Mouse (Mus musculus) T-helper 17 cell (primary cell): ENCODE data around the gene Olfr1275.

Experiments used
- in situ Hi-C, 2 experiments: fragments of 300-600 bp; cut with MboI, MseI; formaldehyde crosslinking; loops; 1 replicate in 1 of 2; 2 replicates in 1 of 2; pipeline ENCODE4 v1.15.1; 2025; ENCODE audit warnings: high pct_unique_total_duplicates in 2 of 2

The Olfr1275 gene

DNA sequence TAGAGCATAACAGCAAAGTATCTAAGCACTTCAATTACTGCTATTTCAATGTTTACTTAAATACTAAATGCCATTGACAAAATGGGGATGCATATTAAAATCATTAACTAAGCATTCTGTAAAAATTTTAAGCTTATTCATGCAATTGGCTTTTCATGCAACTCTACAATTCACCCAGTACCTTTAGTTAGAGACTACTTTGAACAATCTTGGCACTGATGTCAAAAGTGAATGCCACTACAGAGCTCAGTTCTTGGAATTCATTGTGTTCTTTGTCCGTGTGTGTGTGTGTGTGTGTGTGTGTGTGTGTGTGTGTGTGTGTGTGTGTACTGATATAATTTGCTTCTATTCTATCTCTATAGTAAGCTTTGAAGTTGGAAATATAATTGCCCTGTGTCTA is at the start of gene Olfr1275:
TSS of gene Olfr1275 (minus strand) at position 101 of the 400 bp plus-strand sequence.
- in situ Hi-C loops: no loop called here

DNA sequence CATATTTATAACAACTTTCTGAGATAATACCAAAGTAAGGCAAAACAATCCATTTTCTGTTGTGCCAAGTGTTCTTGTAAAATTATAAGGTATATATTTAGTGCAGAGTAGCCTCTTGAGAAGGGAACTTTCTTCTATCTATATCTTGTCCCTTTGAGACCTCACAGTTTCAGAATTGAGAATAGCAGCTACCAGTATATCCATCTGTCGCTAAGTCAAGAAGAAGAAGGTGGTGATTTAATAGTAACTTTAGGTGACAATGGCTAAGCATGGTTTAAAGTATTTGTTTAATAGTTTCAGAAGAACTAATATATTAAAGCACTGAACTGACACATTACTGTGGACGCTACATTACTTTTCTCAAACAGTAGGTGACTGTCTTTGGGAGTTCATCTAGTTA is 38.9 kb upstream of the Olfr1275 start, which contains the start of gene Olfr1277:
TSS of gene Olfr1277 (minus strand) at position 101 of the 400 bp plus-strand sequence.
- in situ Hi-C loops: no loop called here

GRCm38 (mm10) chr2:111254216-111254615 is 19.1 kb upstream of the Olfr1275 start, which contains the start of gene Olfr1276:
Gene Olfr1276, plus strand, starts transcription at chr2:111254516.
- in situ Hi-C loops: no loop called here

- in situ Hi-C loops: no loop called here
Observed at GRCm38 (mm10) chr2:111229502-111229901, 5.6 kb downstream of the Olfr1275 start, which contains the start of gene 4930430A15Rik. Gene 4930430A15Rik, minus strand, starts transcription at chr2:111229602.

DNA sequence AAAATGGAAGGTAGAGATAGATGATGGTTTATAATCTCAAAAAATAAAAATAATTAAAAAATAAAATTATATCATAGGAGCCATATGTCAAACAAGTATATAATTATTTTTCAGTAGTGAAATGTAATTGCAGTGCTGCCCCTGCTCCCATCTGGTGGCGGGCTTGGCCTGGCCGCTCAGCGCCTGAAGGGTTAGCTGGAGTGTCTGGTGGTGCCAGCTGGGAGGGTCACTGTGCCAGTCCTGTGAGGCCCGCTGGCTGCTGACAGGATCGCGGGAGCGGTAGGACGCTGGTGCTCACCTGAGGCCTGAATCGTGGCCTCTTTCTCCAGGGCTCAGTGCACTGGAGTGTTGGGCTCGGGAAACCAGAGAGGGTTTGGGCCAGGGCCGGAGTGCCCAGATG is 53.0 kb downstream of the Olfr1275 start:
- in situ Hi-C loops: no loop called here
